Mouse (Mus musculus): ENCODE measurements around the gene Tlr2.

DNA sequence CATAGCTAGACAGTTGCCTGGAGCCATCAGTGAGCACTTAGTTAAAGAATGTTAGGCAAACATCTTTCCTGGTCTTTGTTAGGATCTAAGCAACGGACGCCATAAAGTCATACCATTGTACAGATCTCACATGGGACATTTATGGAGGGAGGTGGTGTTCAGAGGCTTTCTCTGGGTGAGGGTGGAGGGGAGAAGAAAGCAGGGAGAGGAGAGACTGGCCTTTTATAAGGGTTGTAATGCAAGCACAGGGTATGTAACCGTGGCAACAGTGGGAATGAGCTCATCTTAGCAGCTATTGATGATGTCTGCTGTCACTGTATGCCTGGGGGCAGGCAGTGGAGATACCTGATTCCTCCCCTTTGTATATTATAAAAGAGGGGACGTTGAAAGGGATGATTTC, 34.7 kb upstream of the Tlr2 start:
- TF ChIP-seq CTCF (IDR thresholded peaks at IDR 0.05; ENCODE audit: extremely low read depth, insufficient read depth, insufficient read length, insufficient replicate concordance) (no peak), POLR2A (IDR thresholded peaks at IDR 0.05; ENCODE audit: low read depth, low read length) (no peak)

All from spleen, adult 2 months (tissue).